Mouse (Mus musculus) heart, embryonic 12.5 days (tissue): ENCODE data around the gene Fkbp6. TPM values are rescaled to one million over a fixed set of nuclear protein-coding genes. Genes with fewer than 3 reads are reported as not detected.
A peak's percentile ranks its signal among the peaks of the same experiment; 100 is the strongest.
"Not testable (repeated sequence)": the region's sequence is repeated elsewhere in the genome, so short reads cannot be mapped to it uniquely, and the experiment has no call there.

ENCODE experiments used
- ATAC-seq: fragments of 200-750 bp; cut with Nextera tagmentation; 2 replicates; pipeline ENCODE4 v1.8.0; 2017; ENCODE audit warnings: moderate TSS enrichment, moderate library complexity; ENCODE audit not compliant: insufficient number of reproducible peaks, low FRiP score
- H3K27ac ChIP-seq: fragments of 300-500 bp; sonication (generic); 2 replicates; pipeline ENCODE4 v1.5.1; 2016; ENCODE audit warnings: mild to moderate bottlenecking, moderate library complexity; ENCODE audit not compliant: poor library complexity, severe bottlenecking
- H3K27me3 ChIP-seq: fragments of 300-500 bp; sonication (generic); replicated peaks from 2 replicates; pipeline ENCODE4 v1.6.1; 2016; ENCODE audit warnings: mild to moderate bottlenecking, moderate library complexity
- H3K36me3 ChIP-seq: fragments of 300-500 bp; sonication (generic); 2 replicates; pipeline ENCODE4 v1.6.1; 2016; ENCODE audit warnings: mild to moderate bottlenecking, moderate library complexity
- H3K4me1 ChIP-seq: fragments of 300-500 bp; sonication (generic); replicated peaks from 2 replicates; pipeline ENCODE4 v1.6.1; 2016; ENCODE audit warnings: mild to moderate bottlenecking
- H3K4me2 ChIP-seq: fragments of 300-500 bp; sonication (generic); 2 replicates; pipeline ENCODE4 v1.6.1; 2016; ENCODE audit warnings: mild to moderate bottlenecking, moderate library complexity
- H3K4me3 ChIP-seq: fragments of 300-500 bp; sonication (generic); 2 replicates; pipeline ENCODE4 v1.5.1; 2016; ENCODE audit warnings: mild to moderate bottlenecking
- H3K9ac ChIP-seq: fragments of 300-500 bp; sonication (generic); 2 replicates; pipeline ENCODE4 v1.6.1; 2016; ENCODE audit warnings: mild to moderate bottlenecking, moderate library complexity
- H3K9me3 ChIP-seq: fragments of 300-500 bp; sonication (generic); replicated peaks from 2 replicates; pipeline ENCODE4 v1.6.1; 2016; ENCODE audit warnings: mild to moderate bottlenecking, moderate library complexity
- WGBS: fragments of 180-500 bp; shearing (Covaris S2); methylation state at CpG from one replicate; pipeline ENCODE4 v1.1.7; 2016; 5-methylcytosine and 5-hydroxymethylcytosine counted together
- polyA plus RNA-seq: library from polyadenylated mRNA; unstranded; fragments of >200 nt; fragmentation: Nextera tagmentation; extraction: Ambion mirVana; gene quantifications from 2 replicates; pipeline ENCODE4 v1.2.1, GENCODE M21; 2016

Fkbp6 gene
- polyA plus RNA-seq, 1 experiment from 2014 or later = 0.22 TPM

DNA sequence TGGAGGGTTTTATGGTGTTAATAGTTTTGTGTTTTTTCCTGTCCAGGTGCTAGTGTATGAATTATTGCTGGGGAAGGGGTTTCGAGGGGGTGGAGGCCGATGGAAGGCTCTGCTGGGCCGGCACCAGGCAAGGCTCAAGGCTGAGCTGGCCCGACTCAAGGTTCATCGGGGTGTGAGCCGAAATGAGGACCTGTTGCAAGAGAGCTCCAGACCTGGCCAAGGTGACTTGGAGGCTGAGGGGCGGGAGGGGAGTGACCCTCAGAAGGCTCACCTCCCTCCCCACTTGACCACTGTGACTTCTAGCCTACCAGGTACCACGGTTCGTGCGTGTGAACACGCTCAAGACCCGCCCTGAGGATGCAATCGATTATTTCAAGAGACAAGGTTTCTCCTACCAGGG, 21.4 kb upstream of the Fkbp6 start:
- no peak for ATAC-seq
- Histone ChIP-seq H3K9me3 (0 out of 2 replicates have a peak, but pooled peaks cover 5% of the 10 kb centered on the region), H3K27me3 (0 out of 2 replicates have a peak, but pooled peaks cover 7% of the 10 kb centered on the region), H3K36me3 (peaks cover 47% of the 10 kb centered on the region), H3K27ac (no peak overlapping the region), H3K4me2 (no peak overlapping the region), H3K4me3 (no peak overlapping the region), H3K9ac (peak overlapping the region; percentile 92; the same call in 1 of the 2 replicates), H3K4me1 (peaks cover 13% of the 10 kb centered on the region)
- WGBS = 91% methylated on average over 13 of the region's 13 CpGs

DNA sequence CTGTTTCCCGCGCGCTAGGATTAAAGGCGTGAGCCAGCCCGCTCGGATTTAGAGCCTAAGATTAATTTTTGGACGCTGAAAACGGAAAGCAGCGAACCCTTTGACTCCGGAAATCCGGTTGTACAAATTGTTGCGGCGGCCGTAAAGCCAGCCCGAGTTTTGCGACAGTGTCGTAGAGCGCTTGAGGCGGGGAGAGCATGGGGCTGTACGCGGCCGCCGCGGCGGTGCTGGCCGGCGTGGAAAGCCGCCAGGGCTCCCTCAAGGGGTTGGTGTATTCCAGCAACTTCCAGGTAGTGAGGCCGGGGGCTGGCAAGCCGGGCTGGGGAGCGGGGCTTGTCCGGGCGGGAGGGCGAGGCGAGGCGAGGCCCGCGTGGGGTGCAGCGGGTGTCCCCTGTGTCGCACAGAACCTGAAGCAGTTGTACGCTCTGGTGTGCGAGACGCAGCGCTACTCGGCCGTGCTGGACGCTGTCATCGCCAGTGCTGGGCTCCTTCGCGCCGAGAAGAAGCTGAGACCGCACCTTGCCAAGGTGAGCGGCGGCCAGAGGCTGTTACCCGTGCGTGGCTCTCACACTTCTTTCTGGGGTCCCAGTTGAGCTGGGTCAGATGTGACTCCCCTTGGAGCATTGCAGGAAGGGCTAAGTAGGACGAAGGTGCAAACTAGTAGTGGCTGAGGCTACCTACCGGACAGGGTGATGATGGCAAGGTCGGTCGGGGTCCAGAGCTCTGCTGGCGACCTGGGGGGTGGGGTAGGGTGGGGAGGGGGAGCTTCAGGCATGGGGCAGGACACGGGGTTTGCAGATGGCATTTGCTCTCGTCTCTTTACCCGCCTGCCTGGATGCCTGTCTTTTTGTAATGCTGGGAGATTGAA, 20.2 kb upstream of the Fkbp6 start, which contains the start of gene Nsun5:
Gene Nsun5 (plus strand): TSS at position 167 of the 868 bp plus-strand sequence.
- ATAC-seq = peak; percentile 80
- WGBS = under 1% methylated on average over 64 of the region's 64 CpGs

DNA sequence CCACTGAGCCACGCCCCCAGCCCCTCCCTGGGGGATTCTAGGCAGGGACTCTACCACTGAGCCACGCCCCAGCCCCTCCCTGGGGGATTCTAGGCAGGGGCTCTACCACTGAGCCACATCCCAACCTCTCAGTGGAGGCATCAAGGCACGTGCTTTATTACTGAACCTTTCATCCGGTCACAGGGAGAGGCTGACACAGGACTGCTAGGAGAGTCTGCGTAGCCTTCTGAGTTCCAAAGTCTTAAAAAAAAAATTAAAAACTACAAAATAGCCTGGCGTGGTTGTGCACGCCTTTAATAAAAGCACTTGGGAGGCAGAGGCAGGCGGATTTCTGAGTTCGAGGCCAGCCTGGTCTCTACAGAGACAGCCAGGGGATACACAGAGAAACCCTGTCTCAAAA, 19.4 kb upstream of the Fkbp6 start:
- ATAC-seq, H3K27ac ChIP-seq, H3K9me3 ChIP-seq, H3K9ac ChIP-seq: not testable (repeated sequence)
- Histone ChIP-seq H3K4me2 (peak overlapping the region; percentile 90), H3K4me3 (peak overlapping the region; percentile 89), H3K4me1 (peaks cover 13% of the 10 kb centered on the region), H3K36me3 (peaks cover 27% of the 10 kb centered on the region), H3K27me3 (peaks cover 12% of the 10 kb centered on the region; the same call in 1 of the 2 replicates)
- 53% methylated on average over 9 of the region's 9 CpGs for WGBS

More for the DNA sequence above, 20.2 kb upstream of the Fkbp6 start, which contains the start of gene Nsun5:
- Histone ChIP-seq H3K4me1 (peaks cover 13% of the 10 kb centered on the region), H3K9me3 (0 out of 2 replicates have a peak, but pooled peaks cover 5% of the 10 kb centered on the region), H3K9ac (peak within 1 kb of the TSS; percentile 92), H3K4me3 (peak within 1 kb of the TSS; percentile 89), H3K4me2 (peak within 1 kb of the TSS; percentile 90), H3K27me3 (peaks cover 12% of the 10 kb centered on the region; the same call in 1 of the 2 replicates), H3K36me3 (peaks cover 35% of the 10 kb centered on the region), H3K27ac (peak within 1 kb of the TSS; percentile 58; the same call in 1 of the 2 replicates)

DNA sequence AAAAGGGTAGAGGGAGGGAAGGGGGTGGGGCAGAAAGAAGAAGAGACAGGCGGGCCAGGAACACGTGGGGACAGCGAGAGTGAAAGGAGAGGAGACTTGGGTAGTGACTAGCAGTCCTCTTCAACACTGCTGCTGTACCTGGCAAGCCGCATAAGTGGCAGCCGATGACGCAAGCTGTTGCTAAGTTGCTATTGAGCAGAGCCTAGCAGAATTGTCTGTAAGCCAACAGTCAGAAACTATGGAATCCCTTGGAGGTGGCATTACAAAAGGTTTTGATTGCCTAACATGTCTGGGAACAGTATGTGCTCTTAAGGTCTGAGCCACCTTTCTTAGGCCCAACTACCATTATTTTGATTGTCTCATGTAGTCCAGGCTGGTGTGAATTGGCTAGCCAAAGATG, 18.5 kb upstream of the Fkbp6 start:
- peaks cover 13% of the 10 kb centered on the region for H3K4me1 ChIP-seq
- no peak overlapping the region for H3K4me2 ChIP-seq
- ATAC-seq = no peak
- peaks cover 18% of the 10 kb centered on the region for H3K36me3 ChIP-seq
- no peak overlapping the region for H3K9ac ChIP-seq
- no peak overlapping the region for H3K4me3 ChIP-seq
- no peak overlapping the region for H3K27ac ChIP-seq
- 0 out of 2 replicates have a peak, but pooled peaks cover under 1% of the 10 kb centered on the region for H3K9me3 ChIP-seq
- H3K27me3 ChIP-seq = peaks cover 12% of the 10 kb centered on the region; the same call in 1 of the 2 replicates
- WGBS = 77% methylated on average over 6 of the region's 6 CpGs

DNA sequence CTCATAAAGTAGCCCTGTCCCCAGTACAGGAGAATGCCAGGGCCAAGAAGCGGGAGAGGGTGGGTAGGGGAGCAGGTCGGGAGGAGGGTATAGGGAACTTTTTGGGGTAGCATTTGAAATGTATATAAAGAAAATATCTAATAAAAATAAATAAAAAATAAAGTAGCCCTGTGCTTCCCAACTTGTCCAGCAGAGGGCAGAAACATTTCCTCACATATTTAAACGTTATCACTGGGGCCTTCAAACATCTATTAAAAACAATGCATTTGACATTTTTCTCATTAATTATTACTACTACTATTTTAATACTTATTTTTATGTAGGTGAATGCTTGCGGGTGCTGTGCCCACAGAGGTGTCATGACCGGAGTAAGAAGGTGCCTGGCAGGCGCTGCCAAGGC, 18.0 kb upstream of the Fkbp6 start:
- Histone ChIP-seq H3K4me3 (no peak overlapping the region), H3K9ac (no peak overlapping the region), H3K9me3 (no peaks in the 10 kb centered on the region), H3K36me3 (peaks cover 14% of the 10 kb centered on the region), H3K27me3 (peaks cover 12% of the 10 kb centered on the region; the same call in 1 of the 2 replicates), H3K27ac (no peak overlapping the region), H3K4me2 (no peak overlapping the region), H3K4me1 (peaks cover 13% of the 10 kb centered on the region)
- no peak for ATAC-seq
- WGBS = 48% methylated on average over 6 of the region's 6 CpGs

DNA sequence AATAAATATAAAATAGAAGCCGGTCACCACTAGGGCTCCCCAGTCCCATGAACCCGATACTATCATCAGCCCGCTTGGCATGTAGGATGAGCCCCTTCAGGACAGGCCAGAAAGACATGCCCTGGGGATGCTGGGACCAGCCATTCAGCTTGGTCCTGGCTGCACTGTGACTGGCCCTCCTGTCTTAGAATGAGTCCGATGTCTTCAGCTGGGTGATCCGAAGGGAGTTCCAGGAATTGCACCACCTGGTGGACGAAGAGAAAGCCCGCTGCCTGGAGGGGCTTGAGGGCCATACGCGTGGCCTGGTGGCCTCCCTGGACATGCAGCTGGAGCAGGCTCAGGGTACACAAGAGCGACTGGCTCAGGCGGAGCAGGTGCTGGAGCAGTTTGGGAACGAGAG, 13.7 kb upstream of the Fkbp6 start:
- Histone ChIP-seq H3K4me2 (no peak overlapping the region), H3K27me3 (peaks cover 12% of the 10 kb centered on the region; the same call in 1 of the 2 replicates), H3K9ac (no peak overlapping the region), H3K9me3 (no peaks in the 10 kb centered on the region), H3K36me3 (no peaks in the 10 kb centered on the region), H3K4me3 (no peak overlapping the region), H3K4me1 (no peaks in the 10 kb centered on the region), H3K27ac (no peak overlapping the region)
- WGBS = 30% methylated on average over 12 of the region's 12 CpGs
- no peak for ATAC-seq

DNA sequence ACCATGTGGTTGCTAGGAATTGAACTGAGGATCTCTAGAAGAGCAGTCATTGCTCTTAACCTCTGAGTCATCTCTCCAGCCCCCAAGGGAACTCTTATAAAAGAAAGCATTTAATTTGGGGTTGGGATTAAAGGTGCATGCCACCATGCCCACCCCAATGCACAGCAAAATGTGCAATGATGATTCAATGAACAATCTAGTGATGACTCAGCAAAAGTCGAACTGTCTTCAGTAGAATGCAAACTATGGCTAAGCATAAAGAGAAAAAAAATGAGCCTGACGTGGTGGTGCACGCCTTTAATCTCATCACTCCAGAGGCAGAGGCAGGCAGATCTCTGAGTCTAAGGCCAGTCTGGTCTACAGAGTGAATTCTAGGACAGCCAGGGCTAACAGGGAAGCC, 12.7 kb upstream of the Fkbp6 start:
- H3K4me3 ChIP-seq = no peak overlapping the region
- no peak overlapping the region for H3K9ac ChIP-seq
- peaks cover 2% of the 10 kb centered on the region; the same call in 1 of the 2 replicates for H3K9me3 ChIP-seq
- no peaks in the 10 kb centered on the region for H3K36me3 ChIP-seq
- no peak overlapping the region for H3K27ac ChIP-seq
- ATAC-seq = no peak
- H3K4me2 ChIP-seq = no peak overlapping the region
- H3K4me1 ChIP-seq = no peaks in the 10 kb centered on the region
- 80% methylated on average over 3 of the region's 3 CpGs for WGBS
- peaks cover 12% of the 10 kb centered on the region; the same call in 1 of the 2 replicates for H3K27me3 ChIP-seq

DNA sequence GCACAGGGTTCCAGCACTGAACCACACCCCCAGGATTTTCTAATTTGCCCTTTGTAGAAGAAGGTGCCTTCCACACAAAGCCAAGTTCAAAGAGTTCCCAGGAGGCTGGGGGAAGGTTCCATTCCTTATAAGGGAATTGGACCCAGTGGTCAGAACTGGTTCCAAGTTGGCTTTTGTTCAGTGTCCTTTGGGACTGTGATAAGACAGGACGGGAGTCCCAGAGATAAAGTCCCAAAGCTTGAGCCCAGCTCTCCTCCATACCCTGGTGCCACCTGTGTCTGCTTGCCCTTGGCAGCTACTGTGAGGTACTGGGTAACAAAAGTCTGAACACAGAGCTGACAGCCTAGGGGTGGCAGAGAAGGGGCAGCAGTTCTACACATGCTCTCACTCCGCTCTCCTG, 9.9 kb upstream of the Fkbp6 start:
- no peaks in the 10 kb centered on the region for H3K27me3 ChIP-seq
- peaks cover 3% of the 10 kb centered on the region; the same call in 1 of the 2 replicates for H3K9me3 ChIP-seq
- H3K27ac ChIP-seq = no peak overlapping the region
- no peaks in the 10 kb centered on the region for H3K36me3 ChIP-seq
- 70% methylated on average over 2 of the region's 2 CpGs for WGBS
- no peaks in the 10 kb centered on the region for H3K4me1 ChIP-seq
- H3K9ac ChIP-seq = no peak overlapping the region
- ATAC-seq = no peak
- no peak overlapping the region for H3K4me2 ChIP-seq
- no peak overlapping the region for H3K4me3 ChIP-seq

DNA sequence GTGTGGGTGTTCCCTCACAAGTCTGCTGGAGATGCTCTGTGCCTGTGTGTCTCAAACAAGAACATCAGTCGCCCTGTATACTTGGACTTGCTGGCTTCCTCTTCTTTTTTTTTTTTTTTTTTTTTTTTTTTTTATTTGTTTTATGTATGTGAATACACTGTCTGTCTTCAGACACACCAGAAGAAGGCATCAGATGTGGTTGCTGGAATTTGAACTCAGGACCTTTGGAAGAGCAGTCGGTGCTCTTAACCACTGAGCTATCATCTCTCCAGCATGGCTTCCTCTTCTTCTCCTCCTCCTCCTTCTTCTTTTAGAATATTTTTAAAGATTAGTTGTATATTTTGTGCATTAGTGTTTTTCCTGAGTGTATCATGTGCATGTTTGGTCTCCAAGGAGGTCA, 7.7 kb upstream of the Fkbp6 start:
- 69% methylated on average over 2 of the region's 2 CpGs for WGBS
- Histone ChIP-seq H3K9ac (no peak overlapping the region), H3K27ac (no peak overlapping the region), H3K4me1 (no peaks in the 10 kb centered on the region), H3K27me3 (peaks cover 19% of the 10 kb centered on the region), H3K36me3 (no peaks in the 10 kb centered on the region), H3K4me2 (no peak overlapping the region), H3K9me3 (peaks cover 3% of the 10 kb centered on the region; the same call in 1 of the 2 replicates), H3K4me3 (no peak overlapping the region)
- ATAC-seq = 0 out of 2 replicates have a peak, but pooled peaks have one; percentile 72

DNA sequence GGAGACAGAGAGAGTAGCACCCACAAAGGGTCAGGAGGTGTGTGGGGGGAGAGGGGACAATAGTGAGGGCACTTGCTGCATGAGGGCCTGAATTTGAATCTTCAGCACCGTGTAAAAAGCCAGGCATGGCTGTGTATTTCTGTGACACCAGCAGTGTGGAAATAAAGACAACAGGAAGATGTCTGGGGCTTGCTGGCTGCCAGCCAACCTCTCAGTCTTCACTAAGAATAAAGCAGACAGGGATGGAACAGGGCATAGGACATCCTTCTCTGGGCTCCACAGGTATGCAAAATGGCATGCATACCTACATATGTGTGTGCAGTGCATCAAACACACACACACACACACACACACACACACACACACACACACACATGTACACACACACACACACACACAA, 6.2 kb upstream of the Fkbp6 start:
- 50% methylated on average over 1 of the region's 1 CpGs for WGBS
- H3K4me2 ChIP-seq = no peak overlapping the region
- peaks cover 4% of the 10 kb centered on the region; the same call in 1 of the 2 replicates for H3K9me3 ChIP-seq
- H3K9ac ChIP-seq = no peak overlapping the region
- peaks cover 29% of the 10 kb centered on the region for H3K27me3 ChIP-seq
- no peak overlapping the region for H3K27ac ChIP-seq
- H3K4me1 ChIP-seq = no peaks in the 10 kb centered on the region
- H3K4me3 ChIP-seq = no peak overlapping the region
- no peak for ATAC-seq
- H3K36me3 ChIP-seq = no peaks in the 10 kb centered on the region

DNA sequence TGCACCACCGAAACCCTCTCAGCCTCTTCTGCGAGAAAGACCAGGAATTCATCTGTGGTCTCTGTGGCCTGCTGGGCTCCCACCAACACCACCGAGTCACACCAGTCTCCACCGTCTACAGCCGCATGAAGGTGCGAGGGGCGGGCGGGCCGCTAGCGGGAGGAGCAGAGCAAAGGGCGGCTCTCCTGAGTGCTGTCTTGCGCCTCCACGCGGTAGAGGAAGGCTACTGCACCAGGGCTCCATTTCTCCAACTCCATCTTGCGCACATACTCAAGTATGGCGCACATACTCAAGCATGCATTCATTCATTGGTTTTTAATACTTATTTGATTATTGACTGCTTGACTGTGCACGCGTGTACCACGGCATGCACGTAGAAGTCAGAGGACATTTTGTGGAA, 3.7 kb upstream of the Fkbp6 start:
- 15% methylated on average over 20 of the region's 20 CpGs for WGBS
- H3K27me3 ChIP-seq = peaks cover 29% of the 10 kb centered on the region
- no peak overlapping the region for H3K27ac ChIP-seq
- H3K4me3 ChIP-seq = no peak overlapping the region
- no peak for ATAC-seq
- H3K4me2 ChIP-seq = no peak overlapping the region
- no peak overlapping the region for H3K9ac ChIP-seq
- no peaks in the 10 kb centered on the region for H3K4me1 ChIP-seq
- no peaks in the 10 kb centered on the region for H3K36me3 ChIP-seq
- peaks cover 22% of the 10 kb centered on the region for H3K9me3 ChIP-seq
